Mouse (Mus musculus) G1E (cell line): ENCODE results near the gene Uggt1. TPM values are rescaled to one million over a fixed set of nuclear protein-coding genes. Genes with fewer than 3 reads are reported as not detected.
A peak's percentile ranks its signal among the peaks of the same experiment; 100 is the strongest.

Experiments used
- ATAC-seq: 2 replicates; pipeline ENCODE4 v1.8.0; 2016; ENCODE audit warnings: mild to moderate bottlenecking; ENCODE audit not compliant: insufficient number of reproducible peaks, poor library complexity, low FRiP score, severe bottlenecking; ENCODE audit errors: extremely low read depth
- DNase-seq: peaks from one replicate; pipeline ENCODE4 v3.0.0; 2012; ENCODE audit warnings: low spot score
- H3K27me3 ChIP-seq: 2 replicates; pipeline ENCODE4 v1.6.1; 2012; ENCODE audit warnings: mild to moderate bottlenecking, low read length, inconsistent platforms; ENCODE audit not compliant: insufficient read depth
- H3K36me3 ChIP-seq: replicated peaks from 2 replicates; pipeline ENCODE3; 2012; ENCODE audit warnings: mild to moderate bottlenecking, inconsistent platforms
- H3K4me1 ChIP-seq: 2 replicates; pipeline ENCODE4 v1.6.1; 2012; ENCODE audit warnings: low read depth, low read length, inconsistent platforms, mixed read lengths; ENCODE audit not compliant: insufficient read depth
- H3K4me3 ChIP-seq: 2 replicates; pipeline ENCODE4 v1.5.1; 2012; ENCODE audit warnings: low read depth, mild to moderate bottlenecking, inconsistent platforms, low read length, moderate library complexity, mixed read lengths
- H3K9me3 ChIP-seq: replicated peaks from 2 replicates; pipeline ENCODE4 v1.6.1; 2012; ENCODE audit warnings: inconsistent platforms
- CTCF ChIP-seq: IDR thresholded peaks from 2 replicates; pipeline ENCODE4 v1.5.1; 2012; ENCODE audit warnings: low read depth, low read length, inconsistent platforms, mixed read lengths
- GATA1 ChIP-seq: IDR thresholded peaks from 2 replicates; pipeline ENCODE4 v1.6.1; 2012; ENCODE audit warnings: borderline replicate concordance, low read length, inconsistent platforms, mixed read lengths
- GATA2 ChIP-seq: IDR thresholded peaks from 2 replicates; pipeline ENCODE4 v1.6.1; 2012; ENCODE audit warnings: low read depth, low read length, inconsistent platforms, borderline replicate concordance
- POLR2AphosphoS5 ChIP-seq: IDR thresholded peaks from 2 replicates; pipeline ENCODE4 v1.6.1; 2012; ENCODE audit warnings: low read depth, low read length, inconsistent platforms; ENCODE audit not compliant: insufficient replicate concordance
- TAL1 ChIP-seq: conservative IDR thresholded peaks from 2 replicates; pipeline ENCODE4 v1.6.1; 2012; ENCODE audit warnings: low read depth, low read length, inconsistent platforms, mixed read lengths
- polyA plus RNA-seq: library from polyadenylated mRNA; stranded (reverse); fragments of >175 nt; gene quantifications from 2 replicates; pipeline ENCODE4 v1.2.3, GENCODE M21; 2012
- total RNA-seq, 2 experiments: library from RNA; stranded (forward) in 1 of 2; stranded (reverse) in 1 of 2; fragments of 200-1000 nt in 1 of 2; fragments of >200 nt in 1 of 2; fragmentation: Nextera tagmentation in 1 of 2; gene quantifications; 2 replicates each; pipeline ENCODE4 v1.2.3; 2014 to 2017

The Uggt1 gene
- total and polyA plus RNA-seq, 3 experiments: 12.2 to 97.8 (median 97.4) TPM

GRCm38 (mm10) chr1:36162687-36163086 lies 81.8 kb downstream of the Uggt1 start:
- Histone ChIP-seq H3K36me3 (peaks cover 94% of the 10 kb centered on the region), H3K4me1 (peaks cover 43% of the 10 kb centered on the region), H3K27me3 (no peaks in the 10 kb centered on the region), H3K4me3 (no peak overlapping the region; the same call in 1 of the 2 replicates), H3K9me3 (no peaks in the 10 kb centered on the region)
- ATAC-seq (no peak), DNase-seq (peak; percentile 39)
- TF ChIP-seq CTCF (no peak), GATA2 (no peak), POLR2AphosphoS5 (no peak), TAL1 (no peak), GATA1 (no peak)

DNA sequence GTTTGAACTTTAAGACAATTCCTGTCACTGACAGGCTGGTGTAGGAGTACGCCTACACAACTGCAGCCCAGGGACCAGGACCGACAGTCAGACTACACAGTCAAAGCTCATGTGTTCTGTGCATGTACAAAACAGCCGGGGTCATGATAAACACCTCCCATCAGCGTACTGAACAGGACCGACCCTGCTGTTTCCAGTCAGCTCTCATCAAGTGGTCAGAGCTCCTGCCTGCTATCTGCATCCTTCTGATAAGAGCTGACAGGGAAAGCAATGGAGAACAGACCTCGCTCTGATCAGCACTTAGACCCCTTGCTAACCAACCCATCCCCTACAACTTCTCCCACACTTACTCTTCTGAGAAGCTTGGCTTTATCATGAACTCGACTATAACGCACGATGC lies 83.3 kb downstream of the Uggt1 start:
- ATAC-seq (peak; percentile 94), DNase-seq (peak; percentile 79)
- TF ChIP-seq CTCF (no peak), POLR2AphosphoS5 (no peak), GATA1 (no peak), GATA2 (no peak), TAL1 (peak; percentile 89)
- Histone ChIP-seq H3K4me3 (peak overlapping the region; percentile 5; the same call in 1 of the 2 replicates), H3K9me3 (no peaks in the 10 kb centered on the region), H3K4me1 (peaks cover 43% of the 10 kb centered on the region), H3K36me3 (peaks cover 96% of the 10 kb centered on the region), H3K27me3 (no peaks in the 10 kb centered on the region)

DNA sequence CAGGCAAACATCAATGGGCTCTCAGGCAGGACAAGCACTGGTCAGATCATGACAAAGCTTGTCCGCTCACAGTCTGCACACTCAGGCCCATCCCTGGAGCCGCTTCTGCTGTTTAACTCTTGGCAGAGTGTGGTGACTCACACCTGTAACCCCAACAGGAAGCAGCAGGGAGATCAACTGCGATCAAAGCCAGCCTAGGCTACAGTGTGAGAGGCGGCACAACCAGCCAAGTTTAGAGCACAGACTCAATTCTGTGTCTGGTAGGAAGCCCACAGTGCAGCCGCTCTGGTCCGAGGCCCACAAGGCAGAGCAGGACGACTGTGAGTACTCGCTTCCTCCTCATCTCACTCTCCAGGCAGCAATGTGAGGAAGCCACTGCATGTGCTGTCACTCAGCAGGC lies 84.3 kb downstream of the Uggt1 start:
- ATAC-seq (peak; percentile 6; the same call in 1 of the 2 replicates), DNase-seq (no peak)
- H3K4me3 ChIP-seq: peak overlapping the region; percentile 40; the same call in 1 of the 2 replicates
- TF ChIP-seq POLR2AphosphoS5: no peak
- peaks cover 97% of the 10 kb centered on the region for H3K36me3 ChIP-seq
- no peaks in the 10 kb centered on the region for H3K27me3 ChIP-seq
- no peaks in the 10 kb centered on the region for H3K9me3 ChIP-seq
- peaks cover 43% of the 10 kb centered on the region for H3K4me1 ChIP-seq

DNA sequence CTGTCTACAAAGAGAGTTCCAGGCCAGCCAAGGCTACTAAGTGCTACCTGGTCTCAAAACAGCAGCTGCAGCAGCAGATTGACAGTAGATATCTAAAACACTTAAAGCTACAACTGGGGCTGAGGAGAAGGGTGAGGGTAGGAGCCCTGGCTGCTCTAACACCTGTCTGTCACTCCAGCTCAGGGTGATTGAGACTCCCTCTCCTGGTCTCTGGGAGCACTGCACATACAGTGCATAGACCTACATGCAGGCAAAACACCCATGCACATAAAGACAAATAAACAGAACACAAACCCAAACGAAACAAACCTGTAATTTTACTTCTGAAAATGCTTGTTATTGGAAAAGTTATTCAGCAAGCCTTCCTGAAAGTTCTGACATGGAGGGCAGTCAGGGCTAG lies 95.1 kb downstream of the Uggt1 start:
- TF ChIP-seq TAL1 (no peak), GATA2 (no peak), GATA1 (no peak), CTCF (peak; percentile 69), POLR2AphosphoS5 (no peak)
- DNase-seq (no peak), ATAC-seq (peak; percentile 48; the same call in 1 of the 2 replicates)
- peaks cover 5% of the 10 kb centered on the region; the same call in 1 of the 2 replicates for H3K4me1 ChIP-seq
- H3K9me3 ChIP-seq: no peaks in the 10 kb centered on the region
- no peak overlapping the region for H3K4me3 ChIP-seq
- H3K36me3 ChIP-seq: peaks cover 93% of the 10 kb centered on the region
- H3K27me3 ChIP-seq: no peaks in the 10 kb centered on the region

DNA sequence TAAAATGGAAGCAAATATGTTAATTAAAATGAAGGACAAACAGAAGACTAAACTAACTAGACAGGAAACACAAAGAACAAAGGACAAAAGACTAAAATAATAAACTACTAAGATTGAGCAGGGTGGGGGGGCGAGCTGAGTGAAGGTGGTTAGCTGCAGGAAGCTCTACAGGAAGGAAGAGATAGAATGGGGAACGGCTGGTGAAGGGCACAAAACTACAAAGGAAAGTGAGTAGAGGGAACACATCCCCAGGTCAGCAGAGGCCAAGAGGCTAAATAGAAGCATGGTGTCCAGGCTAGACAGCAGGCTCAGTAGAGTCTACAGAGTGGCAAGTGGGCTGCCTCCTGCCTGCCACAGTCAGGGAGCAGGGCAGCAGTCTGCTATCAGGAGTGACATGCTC lies 95.7 kb downstream of the Uggt1 start:
- Histone ChIP-seq H3K4me3 (no peak overlapping the region), H3K4me1 (peaks cover 5% of the 10 kb centered on the region; the same call in 1 of the 2 replicates), H3K9me3 (no peaks in the 10 kb centered on the region), H3K36me3 (peaks cover 93% of the 10 kb centered on the region), H3K27me3 (no peaks in the 10 kb centered on the region)
- TF ChIP-seq GATA2 (no peak), CTCF (no peak), POLR2AphosphoS5 (no peak), TAL1 (no peak), GATA1 (no peak)
- DNase-seq (no peak), ATAC-seq (no peak)

GRCm38 (mm10) chr1:36145050-36145449 lies 99.5 kb downstream of the Uggt1 start:
- ATAC-seq: no peak
- Histone ChIP-seq H3K9me3 (no peaks in the 10 kb centered on the region), H3K27me3 (no peaks in the 10 kb centered on the region), H3K4me3 (no peak overlapping the region), H3K4me1 (peaks cover 7% of the 10 kb centered on the region; the same call in 1 of the 2 replicates), H3K36me3 (peaks cover 97% of the 10 kb centered on the region)
- TF ChIP-seq GATA1 (no peak), CTCF (peak; percentile 33; the same call in 1 of the 2 replicates)
- DNase-seq: no peak

DNA sequence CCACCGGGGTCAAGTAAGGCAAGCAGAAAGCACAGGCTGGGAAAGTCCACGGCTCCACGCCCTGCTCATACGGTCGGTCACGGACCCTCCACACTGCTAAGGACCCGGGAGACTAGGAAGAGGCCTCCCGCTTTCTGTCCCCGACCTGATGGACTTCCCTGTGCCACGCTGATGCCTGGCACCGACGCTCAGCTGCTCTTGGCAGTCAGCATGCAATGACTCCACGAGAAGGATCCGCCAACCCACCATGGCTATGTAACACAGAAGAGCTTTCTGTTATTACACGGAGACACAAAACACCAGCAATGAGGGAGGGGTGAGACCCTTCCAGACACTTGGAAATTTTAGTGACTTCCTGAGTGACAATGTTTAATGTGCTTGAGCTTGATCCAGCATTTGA lies 104.2 kb downstream of the Uggt1 start:
- no peak for TF ChIP-seq GATA1
- TF ChIP-seq GATA2: no peak
- TF ChIP-seq POLR2AphosphoS5: no peak; the same call in 1 of the 2 replicates
- TF ChIP-seq TAL1: no peak
- TF ChIP-seq CTCF: no peak
- ATAC-seq (no peak), DNase-seq (no peak)
- no peaks in the 10 kb centered on the region for H3K27me3 ChIP-seq
- peaks cover 7% of the 10 kb centered on the region; the same call in 1 of the 2 replicates for H3K4me1 ChIP-seq
- H3K4me3 ChIP-seq: no peak overlapping the region
- no peaks in the 10 kb centered on the region for H3K9me3 ChIP-seq
- H3K36me3 ChIP-seq: peaks cover 70% of the 10 kb centered on the region
